Mouse (Mus musculus) lung, postnatal 0 days (tissue): ENCODE measurements around the gene Fgd5. TPM values are rescaled to one million over a fixed set of nuclear protein-coding genes. Genes with fewer than 3 reads are reported as not detected.

Source experiments
- ATAC-seq: fragments of 200-750 bp; cut with Nextera tagmentation; 2 replicates; pipeline ENCODE4 v1.8.0; 2017; ENCODE audit warnings: moderate library complexity
- DNase-seq: peaks from one replicate; pipeline ENCODE4 v3.0.0-alpha.2; 2016; ENCODE audit warnings: low spot score
- H3K27ac ChIP-seq: fragments of 300-500 bp; sonication (generic); 2 replicates; pipeline ENCODE4 v1.5.1; 2014; ENCODE audit warnings: antibody characterized with exemption, mild to moderate bottlenecking, low read length, mixed read lengths
- H3K27me3 ChIP-seq: fragments of 300-500 bp; sonication (generic); replicated peaks from 2 replicates; pipeline ENCODE4 v1.6.1; 2014; ENCODE audit warnings: low read length, mixed read lengths; ENCODE audit not compliant: insufficient read depth
- H3K36me3 ChIP-seq: fragments of 300-500 bp; sonication (generic); 2 replicates; pipeline ENCODE4 v1.6.1; 2014; ENCODE audit warnings: low read length, mixed read lengths; ENCODE audit not compliant: insufficient read depth
- H3K4me1 ChIP-seq: fragments of 300-500 bp; sonication (generic); 2 replicates; pipeline ENCODE4 v1.6.1; 2014; ENCODE audit warnings: antibody characterized with exemption, low read depth, low read length, mixed read lengths; ENCODE audit not compliant: insufficient read depth
- H3K4me2 ChIP-seq: fragments of 300-500 bp; sonication (generic); replicated peaks from 2 replicates; pipeline ENCODE4 v1.6.1; 2014; ENCODE audit warnings: low read depth, mild to moderate bottlenecking, low read length, moderate library complexity, mixed read lengths
- H3K4me3 ChIP-seq: fragments of 300-500 bp; sonication (generic); 2 replicates; pipeline ENCODE4 v1.5.1; 2014; ENCODE audit warnings: low read depth, low read length
- H3K9ac ChIP-seq: fragments of 300-500 bp; sonication (generic); replicated peaks from 2 replicates; pipeline ENCODE4 v1.6.1; 2014; ENCODE audit warnings: low read depth, mild to moderate bottlenecking
- H3K9me3 ChIP-seq: fragments of 300-500 bp; sonication (generic); 2 replicates; pipeline ENCODE4 v1.6.1; 2016; ENCODE audit warnings: low read length, mixed read lengths
- CTCF ChIP-seq: IDR thresholded peaks from 2 replicates; pipeline ENCODE4 v1.5.1; 2016; ENCODE audit warnings: antibody characterized with exemption, mild to moderate bottlenecking
- EP300 ChIP-seq: IDR thresholded peaks from 2 replicates; pipeline ENCODE4 v1.6.1; 2016; ENCODE audit warnings: antibody characterized with exemption, mild to moderate bottlenecking, control low read depth
- WGBS: fragments of 180-500 bp; shearing (Covaris S2); extraction: QIAGEN DNeasy Blood & Tissue Kit; methylation state at CpG from one replicate; pipeline ENCODE4 v1.1.7; 2014; 5-methylcytosine and 5-hydroxymethylcytosine counted together
- polyA plus RNA-seq: library from polyadenylated mRNA; unstranded; fragments of >200 nt; fragmentation: Nextera tagmentation; extraction: Ambion mirVana; gene quantifications from 2 replicates; pipeline ENCODE4 v1.2.1, GENCODE M21; 2015

The Fgd5 gene
- polyA plus RNA-seq, 1 experiment from 2014 or later, result 19.2 TPM

- no peaks in the 10 kb centered on the region for H3K9me3 ChIP-seq
- no peak for TF ChIP-seq CTCF
- no peak for TF ChIP-seq EP300
- no peak overlapping the region for H3K27ac ChIP-seq
- no peaks in the 10 kb centered on the region for H3K36me3 ChIP-seq
- H3K4me3 ChIP-seq, result no peak overlapping the region
- no peak overlapping the region for H3K9ac ChIP-seq
- ATAC-seq (no peak), DNase-seq (no peak)
- H3K4me1 ChIP-seq, result no peaks in the 10 kb centered on the region
- H3K27me3 ChIP-seq, result no peaks in the 10 kb centered on the region
- 42% methylated on average over 2 of the region's 2 CpGs for WGBS
- no peak overlapping the region for H3K4me2 ChIP-seq
Observed at GRCm38 (mm10) chr6:92003646-92004045, 25.0 kb downstream of the Fgd5 start.

GRCm38 (mm10) chr6:92004137-92004805 lies 25.6 kb downstream of the Fgd5 start:
- 49% methylated on average over 6 of the region's 6 CpGs for WGBS
- ATAC-seq (no peak), DNase-seq (no peak)
- no peaks in the 10 kb centered on the region for H3K9me3 ChIP-seq
- no peak overlapping the region for H3K27ac ChIP-seq
- H3K4me2 ChIP-seq, result no peak overlapping the region
- H3K4me1 ChIP-seq, result no peaks in the 10 kb centered on the region
- H3K9ac ChIP-seq, result no peak overlapping the region
- no peaks in the 10 kb centered on the region for H3K36me3 ChIP-seq
- H3K27me3 ChIP-seq, result no peaks in the 10 kb centered on the region
- TF ChIP-seq CTCF, result no peak
- TF ChIP-seq EP300, result no peak
- H3K4me3 ChIP-seq, result no peak overlapping the region

DNA sequence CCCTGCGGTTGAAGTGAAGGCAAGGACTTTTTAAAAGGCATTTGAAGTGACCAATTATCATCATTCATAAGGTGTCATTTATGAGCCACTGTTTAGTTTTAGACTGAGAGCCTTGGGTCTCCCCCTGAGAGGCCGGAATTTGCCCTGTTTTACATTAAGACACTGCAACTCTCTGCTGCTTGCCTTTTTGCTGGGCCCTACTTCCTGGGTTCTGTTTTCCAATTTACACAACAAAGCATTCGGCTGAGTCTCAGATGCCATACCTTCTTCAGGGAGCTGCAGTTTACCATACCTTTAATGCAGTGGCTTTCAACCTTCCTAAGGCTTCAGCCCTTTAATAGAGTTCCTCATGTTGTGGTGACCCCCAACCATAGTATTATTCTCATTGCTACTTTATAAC lies 26.1 kb downstream of the Fgd5 start:
- ATAC-seq, result no peak
- H3K4me1 ChIP-seq, result no peaks in the 10 kb centered on the region

GRCm38 (mm10) chr6:92010895-92011294 lies 32.2 kb downstream of the Fgd5 start:
- DNase-seq (no peak), ATAC-seq (no peak)
- H3K9ac ChIP-seq, result no peak overlapping the region
- no peaks in the 10 kb centered on the region for H3K9me3 ChIP-seq
- 84% methylated on average over 2 of the region's 2 CpGs for WGBS
- no peaks in the 10 kb centered on the region for H3K27me3 ChIP-seq
- H3K4me2 ChIP-seq, result no peak overlapping the region
- no peak overlapping the region for H3K4me3 ChIP-seq
- H3K4me1 ChIP-seq, result peaks cover 6% of the 10 kb centered on the region; the same call in 1 of the 2 replicates
- H3K27ac ChIP-seq, result no peak overlapping the region
- no peak for TF ChIP-seq CTCF
- no peak for TF ChIP-seq EP300
- H3K36me3 ChIP-seq, result no peaks in the 10 kb centered on the region

More for the DNA sequence above, 26.1 kb downstream of the Fgd5 start:
- no peak overlapping the region for H3K4me3 ChIP-seq
- no peak overlapping the region for H3K4me2 ChIP-seq
- 71% methylated on average over 3 of the region's 3 CpGs for whole genome bisulfite sequencing
- no peaks in the 10 kb centered on the region for H3K36me3 ChIP-seq
- no peaks in the 10 kb centered on the region for H3K9me3 ChIP-seq
- H3K27me3 ChIP-seq, result no peaks in the 10 kb centered on the region
- DNase-seq, result no peak
- H3K9ac ChIP-seq, result no peak overlapping the region
- H3K27ac ChIP-seq, result no peak overlapping the region
- no peak for TF ChIP-seq CTCF
- TF ChIP-seq EP300, result no peak

DNA sequence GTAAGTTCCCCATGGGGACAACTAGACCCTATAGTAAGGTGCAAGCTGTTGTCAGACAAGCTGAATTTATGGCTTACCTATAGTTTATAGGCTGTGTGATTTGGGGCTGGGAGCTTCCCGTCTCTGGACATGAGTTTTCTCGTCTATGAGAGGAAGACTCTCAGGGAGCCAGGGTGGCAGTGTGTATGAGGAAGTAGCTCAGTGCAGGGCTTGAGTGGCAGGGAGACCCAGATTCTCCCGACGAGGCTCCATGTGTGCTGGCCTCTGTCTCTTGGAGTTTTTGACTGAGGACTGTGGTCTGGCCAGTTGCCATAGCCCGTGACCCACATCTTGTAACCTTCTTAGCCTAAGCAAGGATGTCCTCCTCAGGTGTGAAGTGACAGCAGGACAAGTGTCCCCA lies 33.7 kb downstream of the Fgd5 start:
- DNase-seq (no peak), ATAC-seq (no peak)
- TF ChIP-seq CTCF, result no peak
- no peak for TF ChIP-seq EP300
- Histone ChIP-seq H3K4me1 (peaks cover 6% of the 10 kb centered on the region; the same call in 1 of the 2 replicates), H3K27ac (no peak overlapping the region), H3K4me2 (no peak overlapping the region), H3K36me3 (no peaks in the 10 kb centered on the region), H3K27me3 (no peaks in the 10 kb centered on the region), H3K9me3 (no peaks in the 10 kb centered on the region), H3K9ac (no peak overlapping the region), H3K4me3 (no peak overlapping the region)
- WGBS, result 51% methylated on average over 5 of the region's 5 CpGs

GRCm38 (mm10) chr6:92013035-92013434 lies 34.4 kb downstream of the Fgd5 start:
- H3K4me3 ChIP-seq, result no peak overlapping the region
- H3K27ac ChIP-seq, result no peak overlapping the region
- H3K4me1 ChIP-seq, result peaks cover 6% of the 10 kb centered on the region; the same call in 1 of the 2 replicates
- no peak overlapping the region for H3K9ac ChIP-seq
- ATAC-seq, result no peak
- H3K4me2 ChIP-seq, result no peak overlapping the region
- WGBS, result 83% methylated on average over 6 of the region's 6 CpGs
- no peaks in the 10 kb centered on the region for H3K27me3 ChIP-seq
- H3K36me3 ChIP-seq, result no peaks in the 10 kb centered on the region
- no peak for DNase-seq
- no peak for TF ChIP-seq EP300
- TF ChIP-seq CTCF, result no peak
- no peaks in the 10 kb centered on the region for H3K9me3 ChIP-seq
